Mouse (Mus musculus) brown adipose tissue, adult 24 weeks (tissue): ENCODE results near the gene Chrng. TPM values are rescaled to one million over a fixed set of nuclear protein-coding genes. Genes with fewer than 3 reads are reported as not detected.
A peak's percentile ranks its signal among the peaks of the same experiment; 100 is the strongest.

Experiments
- H3K27ac ChIP-seq: fragments of 200-500 bp; replicated peaks from 2 replicates; pipeline ENCODE4 v1.5.1; 2012; ENCODE audit warnings: low read depth, mild to moderate bottlenecking, low read length
- H3K4me1 ChIP-seq: fragments of 200-500 bp; 2 replicates; pipeline ENCODE4 v1.6.1; 2012; ENCODE audit warnings: low read length, mixed read lengths; ENCODE audit not compliant: control insufficient read depth, insufficient read depth, insufficient read length
- H3K4me3 ChIP-seq: fragments of 200-500 bp; 2 replicates; pipeline ENCODE4 v1.5.1; 2012; ENCODE audit warnings: low read depth, mild to moderate bottlenecking, low read length, moderate library complexity; ENCODE audit not compliant: insufficient read depth
- polyA plus RNA-seq: library from polyadenylated mRNA; stranded (reverse); fragments of >200 nt; gene quantifications from 2 replicates; pipeline ENCODE4 v1.2.4, GENCODE M21; 2012; ENCODE audit not compliant: missing spikeins, insufficient read depth, insufficient read length

Gene Chrng
- polyA plus RNA-seq, 1 experiment: not detected

GRCm38 (mm10) chr1:87184751-87185139 is 19.7 kb upstream of the Chrng start:
- no peak overlapping the region for H3K27ac ChIP-seq
- no peak overlapping the region for H3K4me3 ChIP-seq
- H3K4me1 ChIP-seq: no peaks in the 10 kb centered on the region

DNA sequence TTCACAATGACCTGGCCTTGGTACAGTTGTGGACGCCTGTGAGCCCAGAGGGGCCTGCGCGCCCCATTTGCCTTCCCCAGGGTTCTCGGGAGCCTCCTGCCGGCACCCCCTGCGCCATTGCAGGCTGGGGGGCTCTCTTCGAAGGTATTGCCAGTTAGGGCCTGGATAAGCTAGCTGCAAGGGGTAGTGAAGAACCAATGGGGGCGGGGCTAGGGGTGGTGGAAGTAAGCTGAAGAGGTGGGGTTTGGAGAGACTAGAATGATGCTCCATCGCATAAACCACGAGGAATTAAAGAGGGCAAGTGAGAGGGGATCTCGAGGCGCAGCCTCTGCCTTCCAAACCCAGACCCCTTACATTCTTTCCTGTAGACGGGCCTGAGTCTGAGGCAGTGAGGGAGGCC is 18.9 kb upstream of the Chrng start:
- Histone ChIP-seq H3K4me3 (no peak overlapping the region), H3K27ac (no peak overlapping the region), H3K4me1 (no peaks in the 10 kb centered on the region)

DNA sequence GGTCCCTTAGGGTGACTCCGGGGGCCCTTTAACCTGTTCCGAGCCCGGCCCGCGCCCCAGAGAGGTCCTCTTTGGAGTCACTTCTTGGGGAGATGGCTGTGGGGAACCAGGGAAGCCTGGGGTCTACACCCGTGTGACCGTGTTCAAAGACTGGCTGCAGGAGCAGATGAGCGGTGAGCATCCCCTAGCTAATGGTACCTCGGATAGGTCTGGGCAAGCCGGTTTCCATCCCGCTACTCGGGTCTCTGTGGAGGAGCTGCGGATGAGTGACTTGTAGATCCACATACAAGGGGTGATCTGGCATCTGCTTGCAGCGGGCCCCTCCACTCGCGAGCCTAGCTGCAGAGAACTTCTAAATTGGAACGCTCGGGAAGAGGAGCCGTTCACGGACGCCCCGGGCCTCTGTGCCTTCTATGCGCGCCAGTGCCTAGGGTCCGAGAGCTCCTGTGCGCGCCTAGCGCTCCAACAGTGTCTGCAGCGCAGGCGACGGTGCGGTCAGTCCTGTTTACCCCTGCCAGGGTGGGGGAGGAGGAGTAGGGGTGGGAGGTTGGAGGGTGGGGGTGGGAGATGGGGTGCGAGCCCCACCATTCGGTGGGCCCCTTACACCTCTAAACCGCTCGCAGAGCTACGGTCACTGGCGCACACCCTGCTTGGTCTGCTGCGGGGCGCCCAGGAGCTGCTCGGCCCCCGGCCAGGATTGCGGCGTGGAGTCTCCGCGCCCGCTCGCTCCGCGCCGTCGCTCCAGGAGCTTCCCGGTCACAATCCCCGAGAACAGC is 18.0 kb upstream of the Chrng start:
- Histone ChIP-seq H3K27ac (no peak overlapping the region), H3K4me3 (peak overlapping the region; percentile 59), H3K4me1 (no peaks in the 10 kb centered on the region)

- H3K27ac ChIP-seq: no peak overlapping the region
- no peaks in the 10 kb centered on the region for H3K4me1 ChIP-seq
- peak overlapping the region; percentile 59 for H3K4me3 ChIP-seq
Measured at GRCm38 (mm10) chr1:87187037-87187355, 17.5 kb upstream of the Chrng start.

GRCm38 (mm10) chr1:87190429-87190828 is 14.0 kb upstream of the Chrng start, which contains the start of gene Chrnd:
Gene Chrnd, plus strand, starts transcription at chr1:87190607.
- Histone ChIP-seq H3K4me1 (no peaks in the 10 kb centered on the region), H3K27ac (no peak within 1 kb of the TSS)

GRCm38 (mm10) chr1:87197296-87197695 is 7.2 kb upstream of the Chrng start:
- Histone ChIP-seq H3K4me3 (no peak overlapping the region), H3K4me1 (no peaks in the 10 kb centered on the region), H3K27ac (no peak overlapping the region)

More at GRCm38 (mm10) chr1:87190429-87190828, 14.0 kb upstream of the Chrng start, which contains the start of gene Chrnd:
- no peak within 1 kb of the TSS for H3K4me3 ChIP-seq

DNA sequence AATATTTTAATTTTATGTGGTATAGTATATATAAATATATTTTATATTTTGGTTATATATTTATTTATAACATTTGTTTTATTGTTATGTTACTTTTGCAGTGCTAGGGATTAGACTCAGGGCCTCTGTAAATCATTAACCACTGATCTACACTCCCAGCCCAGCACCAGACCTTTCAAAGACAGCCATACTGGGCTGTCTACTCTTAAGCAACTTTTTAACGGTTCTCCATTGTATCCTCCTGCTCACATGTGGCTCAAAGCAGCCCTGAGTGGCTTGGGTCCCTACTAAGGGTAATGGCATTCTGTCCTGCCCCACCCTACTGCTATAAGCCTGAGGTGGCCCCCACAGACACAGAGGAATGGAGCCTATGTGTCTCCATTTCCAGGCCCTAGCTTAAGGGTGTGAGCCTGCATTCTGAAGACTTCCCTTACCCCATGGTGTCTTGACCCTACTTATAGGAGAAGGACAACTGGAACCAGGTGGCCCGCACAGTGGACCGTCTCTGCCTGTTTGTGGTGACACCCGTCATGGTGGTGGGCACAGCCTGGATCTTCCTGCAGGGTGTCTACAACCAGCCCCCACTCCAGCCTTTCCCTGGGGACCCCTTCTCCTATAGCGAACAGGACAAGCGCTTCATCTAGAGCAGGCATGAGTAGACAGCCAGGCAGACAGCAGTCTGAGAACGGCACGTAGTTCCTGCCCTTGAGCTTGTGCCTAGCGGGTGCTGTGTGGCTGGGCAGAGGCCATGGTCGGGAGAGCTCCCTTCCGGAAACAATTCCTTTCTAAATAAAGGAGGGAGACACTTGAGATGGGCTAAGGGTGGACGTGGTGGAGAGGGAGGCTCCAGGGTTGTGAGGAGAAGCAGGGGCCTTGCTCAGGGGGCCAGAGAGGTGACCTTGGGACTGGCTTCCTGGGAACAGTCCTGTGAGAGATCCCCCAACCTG is 6.1 kb upstream of the Chrng start:
- Histone ChIP-seq H3K27ac (no peak overlapping the region), H3K4me1 (no peaks in the 10 kb centered on the region), H3K4me3 (no peak overlapping the region)

DNA sequence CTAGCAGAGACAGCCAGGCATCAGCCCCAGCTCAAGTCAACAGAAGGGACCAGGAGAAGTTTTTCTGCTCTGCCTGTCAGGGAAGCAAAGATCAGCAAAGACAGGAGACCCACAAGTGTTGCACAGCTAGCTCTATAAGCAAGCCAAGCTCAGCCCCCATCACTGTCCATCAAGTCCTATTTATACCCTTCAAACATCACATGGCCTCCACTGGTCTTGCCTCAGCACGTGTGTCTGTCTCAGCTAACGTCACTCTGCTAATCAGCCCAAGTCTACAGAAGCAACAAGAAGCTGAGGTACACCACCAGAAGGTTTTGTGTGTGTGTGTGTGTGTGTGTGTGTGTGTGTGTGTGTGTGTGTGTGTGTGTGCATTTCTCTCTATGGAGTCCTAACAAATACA is 3.6 kb upstream of the Chrng start:
- Histone ChIP-seq H3K4me1 (no peaks in the 10 kb centered on the region), H3K4me3 (no peak overlapping the region), H3K27ac (no peak overlapping the region)

DNA sequence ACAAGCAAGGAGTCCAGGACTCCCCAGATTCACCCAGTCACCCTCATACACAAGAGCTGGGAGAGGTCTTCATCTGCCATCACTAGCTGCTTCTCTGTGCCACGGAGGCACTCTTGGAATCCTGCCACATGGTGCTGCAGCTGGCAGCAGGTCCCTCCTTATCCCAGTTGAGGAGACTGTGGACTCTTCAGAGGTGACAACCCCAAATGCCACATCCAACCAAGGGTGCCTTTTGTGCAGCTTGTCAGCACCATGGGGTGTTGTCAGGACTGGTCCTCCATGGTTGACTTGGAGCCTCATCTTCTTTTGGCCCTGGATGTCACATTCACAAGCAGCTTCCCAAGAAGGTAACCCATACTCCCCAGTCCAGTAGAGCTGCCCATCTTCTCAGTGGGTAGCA is 2.6 kb upstream of the Chrng start:
- no peak overlapping the region for H3K27ac ChIP-seq
- H3K4me3 ChIP-seq: no peak overlapping the region
- no peaks in the 10 kb centered on the region for H3K4me1 ChIP-seq

DNA sequence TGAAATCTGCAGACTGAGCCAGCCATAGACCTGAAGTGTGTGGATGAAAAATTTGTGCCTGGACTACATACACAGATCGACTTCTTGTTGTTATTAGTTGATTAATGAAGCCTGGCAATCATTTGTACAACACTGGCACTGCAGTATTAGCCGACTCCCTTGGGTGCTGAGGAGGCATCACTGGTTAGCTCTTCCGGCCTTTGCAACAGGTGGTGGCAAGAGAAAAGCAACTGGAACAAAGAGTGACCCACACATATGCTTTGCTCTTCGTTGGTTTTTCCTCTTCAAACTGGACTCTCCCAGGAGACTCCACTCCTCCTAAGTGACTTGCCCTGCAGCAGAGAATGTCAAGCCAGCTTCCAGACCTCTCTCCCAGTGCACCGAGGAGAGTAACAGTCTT is 678 bp upstream of the Chrng start:
- no peaks in the 10 kb centered on the region for H3K4me1 ChIP-seq
- H3K4me3 ChIP-seq: no peak overlapping the region
- no peak overlapping the region for H3K27ac ChIP-seq

DNA sequence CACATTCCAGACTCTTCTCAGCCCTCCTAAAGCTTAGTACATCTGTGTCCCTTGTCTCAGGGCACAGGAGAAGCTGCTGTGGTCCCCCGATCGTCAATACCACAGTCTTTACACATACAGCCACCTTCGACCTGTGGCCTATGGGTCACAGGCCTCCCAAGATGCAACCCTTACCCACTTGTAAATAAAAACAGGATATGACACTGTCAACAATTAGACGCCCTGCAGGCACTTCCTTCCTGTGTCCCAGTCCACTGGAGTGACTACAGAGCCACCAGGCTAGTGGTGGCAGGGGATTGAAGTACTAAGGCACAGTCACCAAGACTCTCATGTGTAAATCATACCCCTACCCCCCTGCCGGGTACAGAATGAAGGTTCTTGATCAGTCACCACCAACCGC is 581 bp downstream of the Chrng start:
- H3K27ac ChIP-seq: no peak overlapping the region
- H3K4me3 ChIP-seq: no peak overlapping the region
- no peaks in the 10 kb centered on the region for H3K4me1 ChIP-seq

GRCm38 (mm10) chr1:87205502-87205901 is 1.0 kb downstream of the Chrng start:
- no peak overlapping the region for H3K4me3 ChIP-seq
- H3K27ac ChIP-seq: no peak overlapping the region
- no peaks in the 10 kb centered on the region for H3K4me1 ChIP-seq

DNA sequence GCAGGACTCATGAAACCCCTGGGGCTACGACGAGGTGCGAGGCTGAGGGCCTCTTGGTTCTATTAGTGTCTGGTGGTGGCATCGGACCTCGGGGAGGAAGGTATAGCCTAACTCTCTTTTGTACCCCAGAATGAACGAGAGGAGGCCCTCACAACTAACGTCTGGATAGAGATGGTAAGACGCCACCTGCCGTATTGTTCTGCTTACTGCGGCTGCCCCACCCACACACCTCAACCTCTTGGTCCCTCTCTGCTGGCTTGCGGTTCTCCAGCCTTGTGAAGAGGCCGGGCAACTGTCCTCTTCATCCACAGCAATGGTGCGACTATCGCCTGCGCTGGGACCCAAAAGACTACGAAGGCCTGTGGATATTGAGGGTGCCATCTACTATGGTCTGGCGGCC is 1.9 kb downstream of the Chrng start:
- no peak overlapping the region for H3K4me3 ChIP-seq
- no peaks in the 10 kb centered on the region for H3K4me1 ChIP-seq
- no peak overlapping the region for H3K27ac ChIP-seq

DNA sequence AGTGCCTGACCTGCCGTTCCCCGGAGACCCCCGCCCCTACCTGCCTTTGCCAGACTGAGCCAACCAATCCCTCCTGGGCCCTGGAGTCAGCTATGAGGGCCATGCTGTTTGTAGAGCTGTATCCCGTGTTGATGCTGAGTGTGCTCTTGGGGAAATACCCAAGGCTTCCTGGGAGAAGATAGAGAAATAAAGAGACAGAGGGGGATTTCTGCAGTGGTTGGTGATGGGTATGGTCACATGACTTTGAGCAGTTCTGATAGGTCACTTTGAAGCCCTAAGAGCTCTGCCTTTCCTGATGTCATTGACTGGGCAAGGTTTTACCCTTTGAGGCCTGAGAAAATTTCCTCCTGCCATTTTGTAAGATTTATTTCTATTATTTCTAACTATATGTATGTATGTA is 7.0 kb downstream of the Chrng start:
- H3K4me3 ChIP-seq: no peak overlapping the region
- peaks cover 7% of the 10 kb centered on the region; the same call in 1 of the 2 replicates for H3K4me1 ChIP-seq
- H3K27ac ChIP-seq: no peak overlapping the region

DNA sequence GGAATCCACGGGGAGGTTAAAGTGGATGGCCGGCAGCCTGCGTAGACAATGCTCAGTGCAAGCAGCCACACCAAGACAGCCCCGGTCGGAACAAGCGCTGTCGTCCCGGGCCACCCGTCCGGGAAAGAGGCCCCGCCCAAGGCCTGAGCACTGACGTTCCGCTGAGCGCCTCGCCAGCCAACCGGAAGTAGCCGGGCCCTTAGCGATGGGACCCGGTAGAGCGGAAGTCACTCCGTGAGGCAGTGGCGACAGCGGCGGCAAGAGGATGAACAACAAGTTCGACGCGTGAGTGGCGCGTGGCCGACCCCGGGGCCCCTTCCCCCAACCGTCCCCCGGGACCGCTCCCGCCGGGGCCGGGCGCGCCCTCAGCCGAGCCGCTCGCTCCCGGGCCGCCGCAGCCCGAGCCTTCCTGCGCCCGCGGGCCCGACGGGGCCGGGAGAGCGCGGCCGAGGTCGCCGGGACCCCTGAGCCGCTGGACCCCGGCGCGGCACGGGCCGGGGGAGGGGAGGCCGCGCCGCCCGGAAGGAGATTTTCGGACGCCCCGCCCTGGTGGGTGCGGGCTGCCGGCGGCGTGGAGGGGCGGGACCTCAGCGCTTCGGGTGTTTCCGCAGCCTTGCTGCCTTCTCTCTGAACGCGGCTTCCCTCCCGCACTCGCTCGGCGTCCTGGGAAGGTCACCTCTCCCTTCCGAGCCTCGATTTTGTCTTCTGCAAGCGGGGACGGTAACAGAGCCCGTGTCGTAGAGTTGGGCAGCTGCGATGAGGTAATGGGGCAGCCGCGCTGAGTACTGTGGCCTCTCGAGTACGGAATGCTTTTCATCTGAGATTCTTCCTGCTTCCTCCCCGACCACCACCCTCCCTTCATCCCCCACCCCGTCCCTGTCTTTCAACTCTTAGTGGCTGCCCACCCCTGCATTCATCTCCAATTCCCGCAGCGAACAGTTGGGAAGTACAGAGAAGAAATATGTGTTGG is 9.6 kb downstream of the Chrng start, which contains the start of gene Eif4e2:
Gene Eif4e2 (plus strand): TSS at position 180 of the 970 bp plus-strand sequence.
- Histone ChIP-seq H3K4me1 (peaks cover 14% of the 10 kb centered on the region; the same call in 1 of the 2 replicates), H3K4me3 (peak within 1 kb of the TSS; percentile 80)

More for the DNA sequence above, 9.6 kb downstream of the Chrng start, which contains the start of gene Eif4e2:
- H3K27ac ChIP-seq: peak within 1 kb of the TSS; percentile 91
